8 mouse cellular contexts compared by ENCODE assay signal in genomic region chr5:124206481-124207038, GRCm38 (mm10). TPM values are rescaled to one million over a fixed set of nuclear protein-coding genes. Genes with fewer than 3 reads are reported as not detected.
DNase-seq lines count a peak whose midpoint lies in the region; ATAC-seq lines count a peak whose summit lies in the region.

No protein-coding gene starts in this region.

- no peak overlapping the region for H3K9ac ChIP-seq in midbrain, embryonic 13.5 days (replicated peaks)

- peak; percentile 45 for DNase-seq in kidney, adult 11 months
- no peak for DNase-seq in kidney, adult 18-20 months
- peak; percentile 55 to 74 for DNase-seq in gastrocnemius, adult 8-10 months (ENCODE audit: low spot score in 2 of 2)
- peak; percentile 47 for DNase-seq in kidney, adult 9 months
- DNase-seq in urinary bladder, adult 2 months (ENCODE audit: low spot score) = no peak
- DNase-seq in cerebellum, adult 18-20 months = no peak
- DNase-seq in layer of hippocampus, adult 9-11 months = no peak

- WGBS in midbrain, embryonic 13.5 days = 53% methylated on average over 13 of the region's 13 CpGs

- H3K36me3 ChIP-seq in midbrain, embryonic 13.5 days = no peaks in the 10 kb centered on the region

- peak; percentile 51 for ATAC-seq in midbrain, embryonic 13.5 days

- no peak overlapping the region for H3K4me3 ChIP-seq in midbrain, embryonic 13.5 days (replicated peaks)

- H3K4me2 ChIP-seq in midbrain, embryonic 13.5 days (replicated peaks) = no peak overlapping the region

- H3K27me3 ChIP-seq in midbrain, embryonic 13.5 days = no peaks in the 10 kb centered on the region

- H3K27ac ChIP-seq in midbrain, embryonic 13.5 days = 0 out of 2 replicates have a peak overlapping the region, but pooled peaks have one; percentile 16

- no peaks in the 10 kb centered on the region for H3K9me3 ChIP-seq in midbrain, embryonic 13.5 days

- H3K4me1 ChIP-seq in midbrain, embryonic 13.5 days (replicated peaks) = peaks cover 36% of the 10 kb centered on the region

RNA-seq across cellular contexts. Expression of gene Pitpnm2, which starts 43.0 kb away (rescaled TPM):
- total RNA-seq in gastrocnemius, adult 8-10 months (2022) = 10 to 100 TPM; 19.3 to 22.4 (median 20.8) TPM
- 6.6 and 7.7 TPM in 2 replicates for polyA plus RNA-seq in midbrain, embryonic 13.5 days (2015; fragmentation: Nextera tagmentation; extraction: Ambion mirVana)
- 23.0 and 33.6 TPM in 2 replicates for polyA plus RNA-seq in urinary bladder, adult 2 months (2012; rRNA removed)

Comparison
In these comparisons a context has a peak if more than half of its experiments do, and no peak if none do; other contexts are left out.
1. DNase-seq: peak in kidney, adult 11 months (single experiment), gastrocnemius, adult 8-10 months (2 of 2) and kidney, adult 9 months (single experiment); none in kidney, adult 18-20 months (single experiment), urinary bladder, adult 2 months (single experiment), cerebellum, adult 18-20 months (0 of 2) and layer of hippocampus, adult 9-11 months (single experiment).